Mouse (Mus musculus): Measurements from ENCODE around the gene Slco3a1. TPM values are rescaled to one million over a fixed set of nuclear protein-coding genes. Genes with fewer than 3 reads are reported as not detected.
A peak's percentile ranks its signal among the peaks of the same experiment; 100 is the strongest.

Gene Slco3a1
- polyA plus RNA-seq, 1 experiment from 2014 or later = 14.9 TPM

DNA sequence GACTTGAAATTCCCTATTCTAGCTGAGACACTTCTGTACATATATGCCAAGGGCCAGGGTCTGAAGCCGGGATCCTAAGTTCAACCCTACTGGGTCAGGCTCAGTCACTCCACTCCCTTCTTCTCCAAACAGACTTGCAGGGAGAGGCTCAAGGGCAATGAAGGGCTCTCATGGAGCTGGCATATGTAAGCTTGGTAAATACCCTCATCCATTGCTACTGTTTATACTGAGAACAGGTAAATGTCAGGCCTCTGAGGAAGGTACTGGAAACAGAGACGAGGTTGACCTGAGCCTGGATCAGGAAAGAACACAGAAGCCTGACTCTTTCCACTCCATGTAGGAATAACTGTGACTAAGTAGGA, 70.6 kb downstream of the Slco3a1 start:
- 88% methylated on average over 2 of the region's 2 CpGs for WGBS
- no peak for ATAC-seq (replicated peaks; ENCODE audit: insufficient number of reproducible peaks, insufficient read depth, low FRiP score, low read depth)
- Histone ChIP-seq H3K36me3 (no peaks in the 10 kb centered on the region), H3K27ac (no peak overlapping the region), H3K4me2 (no peak overlapping the region), H3K4me3 (no peak overlapping the region), H3K27me3 (no peaks in the 10 kb centered on the region), H3K9ac (no peak overlapping the region), H3K4me1 (replicated peaks) (no peaks in the 10 kb centered on the region), H3K9me3 (replicated peaks) (no peaks in the 10 kb centered on the region)

- Histone ChIP-seq H3K9ac (no peak overlapping the region), H3K4me3 (no peak overlapping the region), H3K4me1 (replicated peaks) (no peaks in the 10 kb centered on the region), H3K27ac (no peak overlapping the region), H3K27me3 (no peaks in the 10 kb centered on the region), H3K4me2 (no peak overlapping the region), H3K9me3 (replicated peaks) (no peaks in the 10 kb centered on the region), H3K36me3 (no peaks in the 10 kb centered on the region)
- ATAC-seq (replicated peaks; ENCODE audit: insufficient number of reproducible peaks, insufficient read depth, low FRiP score, low read depth) = no peak
- WGBS = 73% methylated on average over 3 of the region's 3 CpGs
These were observed 71.1 kb downstream of the Slco3a1 start for GRCm38 (mm10) chr7:74483294-74484023.

- no peak overlapping the region for H3K4me3 ChIP-seq
- H3K4me1 ChIP-seq (replicated peaks) = peaks cover 5% of the 10 kb centered on the region
- H3K9me3 ChIP-seq (replicated peaks) = no peaks in the 10 kb centered on the region
- no peak overlapping the region for H3K27ac ChIP-seq
- no peak overlapping the region for H3K4me2 ChIP-seq
- no peaks in the 10 kb centered on the region for H3K36me3 ChIP-seq
- ATAC-seq (replicated peaks; ENCODE audit: insufficient number of reproducible peaks, insufficient read depth, low FRiP score, low read depth) = no peak
- H3K9ac ChIP-seq = no peak overlapping the region
- H3K27me3 ChIP-seq = no peaks in the 10 kb centered on the region
- 56% methylated on average over 7 of the region's 7 CpGs for WGBS
These were observed 82.8 kb downstream of the Slco3a1 start for GRCm38 (mm10) chr7:74471740-74472139.

DNA sequence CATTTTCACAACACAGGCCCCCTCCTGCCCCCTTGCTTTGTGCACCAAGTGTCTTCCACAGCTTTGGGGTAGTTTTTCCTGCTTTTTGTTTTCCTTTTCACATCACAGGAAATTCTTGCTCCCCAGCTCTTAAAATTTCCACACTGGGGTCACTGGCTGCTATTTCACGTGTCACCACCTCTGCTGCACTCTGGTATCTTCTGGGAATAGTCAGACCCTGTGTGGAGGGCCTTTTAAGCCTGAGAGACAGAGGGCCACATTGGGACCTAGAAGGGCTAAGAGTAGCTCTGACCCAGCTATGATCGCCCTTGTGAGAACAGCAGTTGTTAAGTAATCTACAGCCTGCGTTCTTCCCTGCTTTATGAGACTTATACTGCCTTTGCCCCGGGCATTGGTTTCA, 87.7 kb downstream of the Slco3a1 start:
- WGBS = 61% methylated on average over 4 of the region's 4 CpGs
- ATAC-seq (replicated peaks; ENCODE audit: insufficient number of reproducible peaks, insufficient read depth, low FRiP score, low read depth) = no peak
- no peak overlapping the region for H3K4me3 ChIP-seq
- H3K4me2 ChIP-seq = no peak overlapping the region
- H3K27ac ChIP-seq = peak overlapping the region; percentile 37; the same call in 1 of the 2 replicates
- H3K4me1 ChIP-seq (replicated peaks) = peaks cover 27% of the 10 kb centered on the region
- no peaks in the 10 kb centered on the region for H3K9me3 ChIP-seq (replicated peaks)
- H3K9ac ChIP-seq = no peak overlapping the region
- H3K36me3 ChIP-seq = no peaks in the 10 kb centered on the region
- H3K27me3 ChIP-seq = no peaks in the 10 kb centered on the region

GRCm38 (mm10) chr7:74464638-74465037, 89.9 kb downstream of the Slco3a1 start:
- WGBS = 39% methylated on average over 7 of the region's 7 CpGs
- peak; percentile 77 for ATAC-seq (replicated peaks; ENCODE audit: insufficient number of reproducible peaks, insufficient read depth, low FRiP score, low read depth)
- Histone ChIP-seq H3K4me2 (no peak overlapping the region; the same call in 1 of the 2 replicates), H3K9ac (no peak overlapping the region), H3K36me3 (no peaks in the 10 kb centered on the region), H3K4me3 (no peak overlapping the region), H3K27ac (peak overlapping the region; percentile 75), H3K9me3 (replicated peaks) (no peaks in the 10 kb centered on the region), H3K4me1 (replicated peaks) (peaks cover 32% of the 10 kb centered on the region), H3K27me3 (no peaks in the 10 kb centered on the region)

DNA sequence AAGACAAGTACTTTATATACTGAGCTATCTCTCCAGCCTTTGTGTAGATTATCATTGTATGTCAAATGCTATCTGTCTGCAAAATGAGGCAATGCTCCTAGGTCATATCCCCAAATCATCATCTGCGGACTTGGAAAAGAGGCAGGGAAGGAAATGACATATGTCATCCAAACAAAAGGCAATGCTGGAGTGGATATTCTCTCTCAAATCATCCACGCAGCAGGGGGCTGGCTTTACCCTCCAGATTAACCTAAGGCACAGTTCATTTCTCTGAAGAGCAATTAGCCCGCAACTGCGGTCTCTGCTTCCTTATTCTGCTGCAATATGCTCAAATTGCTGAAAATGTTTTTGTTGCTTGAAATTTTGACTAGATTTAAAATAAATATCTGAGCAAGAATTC, 92.1 kb downstream of the Slco3a1 start:
- Histone ChIP-seq H3K36me3 (no peaks in the 10 kb centered on the region), H3K4me3 (no peak overlapping the region), H3K27me3 (no peaks in the 10 kb centered on the region), H3K9me3 (replicated peaks) (no peaks in the 10 kb centered on the region), H3K4me1 (replicated peaks) (peaks cover 51% of the 10 kb centered on the region), H3K4me2 (no peak overlapping the region), H3K9ac (no peak overlapping the region), H3K27ac (no peak overlapping the region)
- 74% methylated on average over 4 of the region's 4 CpGs for WGBS
- no peak for ATAC-seq (replicated peaks; ENCODE audit: insufficient number of reproducible peaks, insufficient read depth, low FRiP score, low read depth)

GRCm38 (mm10) chr7:74461736-74462135, 92.8 kb downstream of the Slco3a1 start:
- 67% methylated on average over 5 of the region's 5 CpGs for WGBS
- H3K4me2 ChIP-seq = no peak overlapping the region
- no peaks in the 10 kb centered on the region for H3K36me3 ChIP-seq
- peaks cover 50% of the 10 kb centered on the region for H3K4me1 ChIP-seq (replicated peaks)
- no peak overlapping the region for H3K27ac ChIP-seq
- no peak for ATAC-seq (replicated peaks; ENCODE audit: insufficient number of reproducible peaks, insufficient read depth, low FRiP score, low read depth)
- no peak overlapping the region for H3K9ac ChIP-seq
- H3K4me3 ChIP-seq = no peak overlapping the region
- H3K27me3 ChIP-seq = no peaks in the 10 kb centered on the region
- H3K9me3 ChIP-seq (replicated peaks) = no peaks in the 10 kb centered on the region

GRCm38 (mm10) chr7:74461146-74461545, 93.4 kb downstream of the Slco3a1 start:
- Histone ChIP-seq H3K27me3 (no peaks in the 10 kb centered on the region), H3K4me2 (no peak overlapping the region), H3K4me1 (replicated peaks) (peaks cover 46% of the 10 kb centered on the region), H3K9me3 (replicated peaks) (no peaks in the 10 kb centered on the region), H3K9ac (no peak overlapping the region), H3K36me3 (no peaks in the 10 kb centered on the region), H3K4me3 (no peak overlapping the region), H3K27ac (no peak overlapping the region)
- 85% methylated on average over 1 of the region's 1 CpGs for WGBS
- ATAC-seq (replicated peaks; ENCODE audit: insufficient number of reproducible peaks, insufficient read depth, low FRiP score, low read depth) = no peak

- Histone ChIP-seq H3K9me3 (replicated peaks) (no peaks in the 10 kb centered on the region), H3K4me2 (no peak overlapping the region), H3K9ac (no peak overlapping the region), H3K4me3 (no peak overlapping the region), H3K4me1 (replicated peaks) (peaks cover 40% of the 10 kb centered on the region), H3K27me3 (no peaks in the 10 kb centered on the region), H3K27ac (no peak overlapping the region), H3K36me3 (no peaks in the 10 kb centered on the region)
- ATAC-seq (replicated peaks; ENCODE audit: insufficient number of reproducible peaks, insufficient read depth, low FRiP score, low read depth) = no peak
- WGBS = 61% methylated on average over 3 of the region's 3 CpGs
These were observed 94.8 kb downstream of the Slco3a1 start for GRCm38 (mm10) chr7:74459812-74460211.

DNA sequence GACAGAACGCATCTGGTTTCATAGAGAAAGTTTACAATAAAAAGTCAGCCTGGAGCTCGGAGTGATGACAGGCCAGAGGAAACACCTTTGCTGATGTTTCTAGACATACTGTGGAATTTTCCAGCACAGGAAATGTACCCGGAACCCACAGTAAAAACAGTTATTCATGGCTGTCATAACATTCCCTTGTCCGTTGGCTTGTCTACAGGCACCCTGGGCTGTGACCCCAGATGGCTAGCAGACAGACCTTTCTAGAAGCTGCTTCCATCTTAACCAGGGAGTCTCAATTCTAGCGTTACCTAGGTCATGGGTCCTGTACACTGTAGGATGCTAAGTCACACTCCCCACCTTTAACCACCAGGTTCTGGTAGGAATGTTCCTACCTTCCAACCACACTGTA, 95.3 kb downstream of the Slco3a1 start:
- H3K4me3 ChIP-seq = no peak overlapping the region
- peaks cover 35% of the 10 kb centered on the region for H3K4me1 ChIP-seq (replicated peaks)
- no peaks in the 10 kb centered on the region for H3K9me3 ChIP-seq (replicated peaks)
- peak overlapping the region; percentile 53; the same call in 1 of the 2 replicates for H3K27ac ChIP-seq
- 50% methylated on average over 5 of the region's 5 CpGs for WGBS
- no peak overlapping the region for H3K9ac ChIP-seq
- no peak for ATAC-seq (replicated peaks; ENCODE audit: insufficient number of reproducible peaks, insufficient read depth, low FRiP score, low read depth)
- H3K27me3 ChIP-seq = no peaks in the 10 kb centered on the region
- no peaks in the 10 kb centered on the region for H3K36me3 ChIP-seq
- H3K4me2 ChIP-seq = no peak overlapping the region

DNA sequence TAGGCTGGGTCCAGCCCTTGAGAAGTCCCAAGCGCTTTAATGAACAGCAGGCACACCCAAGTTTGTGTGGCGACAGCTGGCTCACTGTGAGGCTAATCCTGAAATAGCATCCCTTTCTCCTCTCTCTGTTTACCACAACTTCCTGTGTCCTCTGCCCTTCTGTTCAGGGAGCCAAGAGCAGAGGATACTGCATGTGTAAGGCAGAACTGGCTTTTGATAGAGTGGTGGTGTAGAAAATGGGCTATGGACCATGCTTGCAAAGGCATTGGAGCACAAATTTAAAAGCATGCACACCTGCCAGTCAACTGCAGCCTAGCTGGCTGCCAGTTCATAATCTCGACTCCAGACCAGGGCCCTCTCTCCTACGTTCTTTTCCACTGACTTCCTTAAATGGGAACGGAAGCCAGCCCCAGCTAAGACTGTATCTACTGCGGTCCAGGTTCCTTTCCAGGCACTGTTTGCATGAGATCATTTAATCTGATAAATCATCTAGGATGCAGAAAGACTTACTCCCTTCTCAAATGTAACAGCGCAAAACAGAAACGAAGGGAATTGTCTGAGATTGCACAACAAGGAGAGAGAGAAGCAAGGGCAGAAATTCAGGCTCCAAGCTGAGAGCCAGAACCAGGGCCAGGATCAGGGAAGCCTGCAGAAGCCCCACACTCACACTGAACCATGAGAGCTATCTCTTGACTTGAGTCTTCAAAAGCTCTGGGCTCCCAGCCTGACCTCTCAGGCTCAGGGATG, 95.9 kb downstream of the Slco3a1 start:
- ATAC-seq (replicated peaks; ENCODE audit: insufficient number of reproducible peaks, insufficient read depth, low FRiP score, low read depth) = no peak
- no peaks in the 10 kb centered on the region for H3K9me3 ChIP-seq (replicated peaks)
- WGBS = 26% methylated on average over 8 of the region's 8 CpGs
- no peak overlapping the region for H3K4me2 ChIP-seq
- H3K4me3 ChIP-seq = no peak overlapping the region
- no peaks in the 10 kb centered on the region for H3K27me3 ChIP-seq
- no peaks in the 10 kb centered on the region for H3K36me3 ChIP-seq
- no peak overlapping the region for H3K9ac ChIP-seq
- peaks cover 31% of the 10 kb centered on the region for H3K4me1 ChIP-seq (replicated peaks)
- peak overlapping the region; percentile 53; the same call in 1 of the 2 replicates for H3K27ac ChIP-seq
